Mouse (Mus musculus) midbrain, embryonic 15.5 days (tissue): Measurements from ENCODE around the gene Srsy. TPM values are rescaled to one million over a fixed set of nuclear protein-coding genes. Genes with fewer than 3 reads are reported as not detected.
"Not testable (repeated sequence)": the region's sequence is repeated elsewhere in the genome, so short reads cannot be mapped to it uniquely, and the experiment has no call there.

Source experiments
- ATAC-seq: fragments of 200-750 bp; cut with Nextera tagmentation; replicated peaks from 2 replicates; pipeline ENCODE4 v1.8.0; 2017; ENCODE audit warnings: moderate TSS enrichment
- H3K27ac ChIP-seq: fragments of 300-500 bp; sonication (generic); 2 replicates; pipeline ENCODE4 v1.5.1; 2015; ENCODE audit warnings: mild to moderate bottlenecking, inconsistent platforms
- H3K27me3 ChIP-seq: fragments of 300-500 bp; sonication (generic); replicated peaks from 2 replicates; pipeline ENCODE4 v1.6.1; 2015; ENCODE audit warnings: inconsistent platforms
- H3K36me3 ChIP-seq: fragments of 300-500 bp; sonication (generic); replicated peaks from 2 replicates; pipeline ENCODE4 v1.6.1; 2015; ENCODE audit warnings: inconsistent platforms
- H3K4me1 ChIP-seq: fragments of 300-500 bp; sonication (generic); 2 replicates; pipeline ENCODE4 v1.6.1; 2015; ENCODE audit warnings: inconsistent platforms
- H3K4me2 ChIP-seq: fragments of 300-500 bp; sonication (generic); 2 replicates; pipeline ENCODE4 v1.6.1; 2015; ENCODE audit warnings: inconsistent platforms, mild to moderate bottlenecking, moderate library complexity
- H3K4me3 ChIP-seq: fragments of 300-500 bp; sonication (generic); 2 replicates; pipeline ENCODE4 v1.5.1; 2015; ENCODE audit warnings: mild to moderate bottlenecking, inconsistent platforms
- H3K9ac ChIP-seq: fragments of 300-500 bp; sonication (generic); 2 replicates; pipeline ENCODE4 v1.6.1; 2015; ENCODE audit warnings: mild to moderate bottlenecking, inconsistent platforms
- H3K9me3 ChIP-seq: fragments of 300-500 bp; sonication (generic); 2 replicates; pipeline ENCODE4 v1.6.1; 2016; ENCODE audit warnings: inconsistent platforms
- WGBS: fragments of 180-500 bp; shearing (Covaris S2); methylation state at CpG from one replicate; pipeline ENCODE4 v1.1.7; 2015; ENCODE audit warnings: mixed read lengths; 5-methylcytosine and 5-hydroxymethylcytosine counted together
- polyA plus RNA-seq: library from polyadenylated mRNA; unstranded; fragments of >200 nt; fragmentation: Nextera tagmentation; extraction: Ambion mirVana; gene quantifications from 2 replicates; pipeline ENCODE4 v1.2.1, GENCODE M21; 2015

Gene Srsy
- not detected in 2 replicates for polyA plus RNA-seq

DNA sequence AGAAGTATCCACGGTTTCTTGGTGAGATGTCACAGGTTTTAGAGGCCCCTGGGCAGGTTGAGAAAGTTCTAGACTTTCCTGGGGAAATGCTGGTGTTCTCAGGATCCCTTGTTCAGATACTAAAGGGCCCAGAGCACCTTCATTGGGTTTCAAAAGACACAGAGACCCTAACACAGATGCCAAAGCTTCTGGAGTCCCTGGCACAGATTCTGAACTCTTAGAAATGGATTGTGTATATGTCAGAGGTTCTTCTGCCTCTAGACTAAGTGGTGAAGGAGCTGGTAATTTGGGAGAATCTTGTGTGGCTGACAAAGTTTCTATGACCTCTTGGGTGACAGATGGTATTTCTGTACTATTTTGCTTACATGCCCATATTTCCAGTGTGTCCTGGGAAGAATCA, at the start of gene Srsy:
Gene Srsy, minus strand, starts transcription at position 101 of the 400 bp plus-strand sequence.
- not testable (repeated sequence) for H3K4me3 ChIP-seq, H3K27ac ChIP-seq, H3K36me3 ChIP-seq, ATAC-seq, H3K4me2 ChIP-seq, H3K4me1 ChIP-seq, H3K9ac ChIP-seq, H3K9me3 ChIP-seq, H3K27me3 ChIP-seq
- no CpG with 5 or more reads among the region's 1 CpGs for WGBS

Other genes starting within 250 kb of the Srsy start
- not detected in 2 replicates for gene Gm21904, start 91.1 kb downstream of the Srsy start, polyA plus RNA-seq
- gene Gm20772, start 62.6 kb downstream of the Srsy start, polyA plus RNA-seq = not detected in 2 replicates
- gene Gm20831, start 62.6 kb downstream of the Srsy start, polyA plus RNA-seq = not detected in 2 replicates
- not detected in 2 replicates for gene Gm21764, start 124.5 kb upstream of the Srsy start, polyA plus RNA-seq
- not detected in 2 replicates for gene Ssty1, start 151.8 kb upstream of the Srsy start, polyA plus RNA-seq